Comparison of ENCODE assay signal across 8 mouse cellular contexts in the genomic region with DNA sequence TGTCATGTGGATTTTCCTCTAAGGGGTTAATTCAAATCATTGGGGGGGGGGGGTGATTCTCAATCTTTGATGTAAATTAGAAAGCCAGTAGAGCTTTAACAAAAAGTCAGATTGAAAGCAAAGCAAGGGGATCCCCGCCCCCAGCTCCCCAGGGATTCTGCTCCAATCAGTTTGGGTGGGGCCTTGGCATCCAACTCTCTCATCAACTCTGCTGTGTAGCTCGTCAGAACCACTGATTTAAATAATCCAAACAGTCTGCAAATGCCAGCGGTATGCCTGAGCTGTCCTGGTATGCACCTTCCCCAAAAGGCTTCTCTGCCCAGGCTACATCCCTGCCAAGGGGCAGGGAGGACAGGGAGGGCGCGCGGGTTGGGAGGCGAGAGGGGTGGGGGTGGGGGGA. TPM values are rescaled to one million over a fixed set of nuclear protein-coding genes. Genes with fewer than 3 reads are reported as not detected.
DNase-seq lines count a peak whose midpoint lies in the region; ATAC-seq lines count a peak whose summit lies in the region.

No protein-coding gene starts in this region.

- no peak overlapping the region for H3K27ac ChIP-seq in hindbrain, embryonic 12.5 days
- H3K27ac ChIP-seq in midbrain, embryonic 14.5 days (replicated peaks; ENCODE audit: low read depth, low read length): no peak overlapping the region

- peaks cover 7% of the 10 kb centered on the region; the same call in 1 of the 2 replicates for H3K4me1 ChIP-seq in hindbrain, embryonic 12.5 days
- 0 out of 2 replicates have a peak, but pooled peaks cover 3% of the 10 kb centered on the region for H3K4me1 ChIP-seq in midbrain, embryonic 14.5 days (ENCODE audit: control insufficient read depth, insufficient read depth, low read length)

- no peak for ATAC-seq in hindbrain, embryonic 12.5 days (ENCODE audit: low FRiP score)
- no peak for ATAC-seq in midbrain, embryonic 14.5 days (ENCODE audit: low FRiP score, low TSS enrichment)
- no peak for ATAC-seq in frontal cortex, adult (ENCODE audit: low TSS enrichment)

- no peaks in the 10 kb centered on the region for H3K27me3 ChIP-seq in hindbrain, embryonic 12.5 days
- H3K27me3 ChIP-seq in midbrain, embryonic 14.5 days (ENCODE audit: control insufficient read depth, insufficient read depth, low read length): no peaks in the 10 kb centered on the region

- peak; percentile 39 to 49 for DNase-seq in right cerebral cortex, postnatal 10 days (ENCODE audit: low spot score in 2 of 2)
- no peak for DNase-seq in right cerebral cortex, adult 18-20 months
- peak; percentile 43 for DNase-seq in gastrocnemius, adult 18-20 months (ENCODE audit: low spot score)
- DNase-seq in midbrain, embryonic 14.5 days: peak; percentile 25
- no peak for DNase-seq in spleen, postnatal 10 days (ENCODE audit: low spot score in 2 of 2)
- DNase-seq in c-Kit-positive CD71-positive TER-119-positive erythroid progenitor cells, embryonic 14.5 days (ENCODE audit: low spot score): no peak

- no peak overlapping the region for H3K9ac ChIP-seq in hindbrain, embryonic 12.5 days
- H3K9ac ChIP-seq in midbrain, embryonic 14.5 days (replicated peaks; ENCODE audit: low read length): no peak overlapping the region

- no peaks in the 10 kb centered on the region for H3K36me3 ChIP-seq in hindbrain, embryonic 12.5 days
- no peaks in the 10 kb centered on the region for H3K36me3 ChIP-seq in midbrain, embryonic 14.5 days (ENCODE audit: control insufficient read depth, insufficient read depth, low read length)

- H3K4me2 ChIP-seq in hindbrain, embryonic 12.5 days (replicated peaks): peak overlapping the region; percentile 15; the same call in 1 of the 2 replicates
- peak overlapping the region; percentile 17 for H3K4me2 ChIP-seq in midbrain, embryonic 14.5 days (ENCODE audit: low read length)

- WGBS in hindbrain, embryonic 12.5 days: 10% methylated on average over 7 of the region's 7 CpGs
- 12% methylated on average over 7 of the region's 7 CpGs for WGBS in midbrain, embryonic 14.5 days

- H3K4me3 ChIP-seq in hindbrain, embryonic 12.5 days: no peak overlapping the region
- H3K4me3 ChIP-seq in midbrain, embryonic 14.5 days (replicated peaks; ENCODE audit: low read depth, low read length): no peak overlapping the region

- no peaks in the 10 kb centered on the region for H3K9me3 ChIP-seq in hindbrain, embryonic 12.5 days (replicated peaks)
- no peaks in the 10 kb centered on the region for H3K9me3 ChIP-seq in midbrain, embryonic 14.5 days (ENCODE audit: control insufficient read depth, low read length)

RNA-seq across cellular contexts. Expression of gene Commd8, which starts 33.6 kb away (rescaled TPM):
- total RNA-seq in gastrocnemius, adult 18-20 months (2021): 10 to 100 TPM; 30.5 to 32.1 TPM
- polyA plus RNA-seq in hindbrain, embryonic 12.5 days (2016; fragmentation: Nextera tagmentation; extraction: Ambion mirVana): 155 and 175 TPM in 2 replicates
- polyA plus RNA-seq in midbrain, embryonic 14.5 days (2014; fragmentation: Nextera tagmentation; extraction: Ambion mirVana): 155 and 160 TPM in 2 replicates

Comparison
In these comparisons a context has a peak if more than half of its experiments do, and no peak if none do; other contexts are left out.
1. DNase-seq: peak in right cerebral cortex, postnatal 10 days (2 of 2), gastrocnemius, adult 18-20 months (single experiment) and midbrain, embryonic 14.5 days (single experiment); none in right cerebral cortex, adult 18-20 months (single experiment), spleen, postnatal 10 days (0 of 2) and c-Kit-positive CD71-positive TER-119-positive erythroid progenitor cells, embryonic 14.5 days (single experiment).